Comparison of ENCODE assay signal across 21 mouse cellular contexts in the genomic region with DNA sequence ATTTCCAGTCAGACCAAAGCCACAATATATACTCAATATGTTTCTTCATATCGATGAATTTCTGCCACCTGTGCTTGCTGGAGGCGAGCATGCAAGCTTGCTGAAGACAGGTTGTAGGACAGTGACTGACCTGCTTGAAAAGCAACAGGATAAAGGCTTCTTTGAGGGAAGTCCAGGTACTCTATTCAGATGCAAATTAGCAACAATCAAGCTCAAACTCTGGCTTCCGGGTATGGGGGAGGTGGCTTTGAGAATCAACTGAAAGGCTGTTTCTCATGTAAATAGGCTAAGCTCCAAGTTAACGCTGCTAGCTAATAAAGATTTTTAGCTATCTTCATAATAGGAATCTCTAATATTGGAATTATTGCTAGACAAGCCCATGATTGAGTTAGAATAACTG.
DNase-seq lines count a peak whose midpoint lies in the region; TF ChIP-seq lines count a peak whose summit lies in the region.
"Had no signal": no experiment of that assay in that cellular context is flagged by ENCODE, and none has a peak within 500 bp of the region (broad histone marks: within the 10 kb centered on the region; RNA-seq: fewer than 3 reads in every experiment).

No protein-coding gene starts in this region.

- no peaks in the 10 kb centered on the region for H3K27me3 ChIP-seq in ES-Bruce4 (ENCODE audit: control insufficient read depth, insufficient read depth, low read length, poor library complexity, severe bottlenecking)
- H3K27me3 ChIP-seq: CH12.LX; embryonic facial prominence, embryonic 13.5 days; embryonic facial prominence, embryonic 15.5 days; forebrain, embryonic 12.5 days had no signal

- H3K9me3 ChIP-seq in ES-Bruce4 (replicated peaks; ENCODE audit: control insufficient read depth, insufficient read depth, low read length, poor library complexity, severe bottlenecking) = 0 out of 2 replicates have a peak, but pooled peaks cover 3% of the 10 kb centered on the region
- H3K9me3 ChIP-seq: embryonic facial prominence, embryonic 13.5 days; embryonic facial prominence, embryonic 15.5 days; forebrain, embryonic 10.5 days; forebrain, embryonic 12.5 days had no signal

- H3K36me3 ChIP-seq in ES-Bruce4 (ENCODE audit: control insufficient read depth, insufficient read depth, low read length, poor library complexity, severe bottlenecking) = no peaks in the 10 kb centered on the region
- H3K36me3 ChIP-seq: embryonic facial prominence, embryonic 13.5 days; embryonic facial prominence, embryonic 15.5 days; forebrain, embryonic 10.5 days; forebrain, embryonic 12.5 days had no signal

- no peak overlapping the region for H3K9ac ChIP-seq in ES-Bruce4 (ENCODE audit: low read depth, poor library complexity, severe bottlenecking)
- H3K9ac ChIP-seq: embryonic facial prominence, embryonic 13.5 days; embryonic facial prominence, embryonic 15.5 days; forebrain, embryonic 12.5 days had no signal

- H3K4me1 ChIP-seq in ES-Bruce4 (ENCODE audit: control insufficient read depth, insufficient read depth, low read length) = peaks cover 1% of the 10 kb centered on the region
- H3K4me1 ChIP-seq: embryonic facial prominence, embryonic 13.5 days; embryonic facial prominence, embryonic 15.5 days; forebrain, embryonic 10.5 days; forebrain, embryonic 12.5 days had no signal

- peak; percentile 80 for TF ChIP-seq EP300 in ES-Bruce4 (IDR thresholded peaks at IDR 0.05; ENCODE audit: insufficient read depth, low read depth, low read length)

- H3K4me3 ChIP-seq in ES-Bruce4 (ENCODE audit: low read depth, low read length) = no peak overlapping the region
- H3K4me3 ChIP-seq: embryonic facial prominence, embryonic 13.5 days; embryonic facial prominence, embryonic 15.5 days; erythroblast, embryonic 14.5 days; forebrain, embryonic 10.5 days; forebrain, embryonic 12.5 days; gastrocnemius, adult 2 months had no signal

- H3K27ac ChIP-seq in ES-Bruce4 (ENCODE audit: insufficient read depth, low read length) = peak overlapping the region; percentile 66
- H3K27ac ChIP-seq: embryonic facial prominence, embryonic 13.5 days; embryonic facial prominence, embryonic 15.5 days; forebrain, embryonic 10.5 days; forebrain, embryonic 12.5 days; gastrocnemius, adult 2 months had no signal

- no peak for TF ChIP-seq POLR2A in ES-Bruce4 (IDR thresholded peaks at IDR 0.05; ENCODE audit: insufficient read depth, low read length)

- TF ChIP-seq CTCF in ES-Bruce4 (IDR thresholded peaks at IDR 0.05; ENCODE audit: low read depth, low read length) = no peak

- DNase-seq in ES-CJ7 (ENCODE audit: low read depth, low spot score) (peak; percentile 96), R1 (ENCODE audit: low read depth, low spot score) (peak; percentile 98), ZHBTc4 (ENCODE audit: low read depth, low spot score) (peak; percentile 93)
- no peak for DNase-seq in gastrocnemius, adult 8-10 months (ENCODE audit: low spot score in 2 of 2)
- DNase-seq in cerebellum, adult 11 months = no peak
- no peak for DNase-seq in B cell, adult 2 months
- DNase-seq in yolk sac, embryonic 10.5 days (ENCODE audit: low spot score) = no peak
- DNase-seq: adrenal gland, adult 2 months; adrenal gland, postnatal 10 days; adrenal gland, postnatal 25 days; cerebellum, adult 18-20 months; cerebellum, adult 8-10 months; embryo, embryonic 11 days; gastrocnemius, adult 2 months had no signal

Comparison
In these comparisons a context has a peak if more than half of its experiments do, and no peak if none do; other contexts are left out.
1. DNase-seq: peak in ES-CJ7 (single experiment), R1 (single experiment) and ZHBTc4 (single experiment); none in gastrocnemius, adult 8-10 months (0 of 2), cerebellum, adult 11 months (single experiment), B cell, adult 2 months (0 of 2) and yolk sac, embryonic 10.5 days (single experiment).